Mouse (Mus musculus): ENCODE measurements around the gene Zbtb42. TPM values are rescaled to one million over a fixed set of nuclear protein-coding genes. Genes with fewer than 3 reads are reported as not detected.
A peak's percentile ranks its signal among the peaks of the same experiment; 100 is the strongest.

Zbtb42 gene
- polyA plus RNA-seq, 1 experiment from 2014 or later: 4.0 TPM

DNA sequence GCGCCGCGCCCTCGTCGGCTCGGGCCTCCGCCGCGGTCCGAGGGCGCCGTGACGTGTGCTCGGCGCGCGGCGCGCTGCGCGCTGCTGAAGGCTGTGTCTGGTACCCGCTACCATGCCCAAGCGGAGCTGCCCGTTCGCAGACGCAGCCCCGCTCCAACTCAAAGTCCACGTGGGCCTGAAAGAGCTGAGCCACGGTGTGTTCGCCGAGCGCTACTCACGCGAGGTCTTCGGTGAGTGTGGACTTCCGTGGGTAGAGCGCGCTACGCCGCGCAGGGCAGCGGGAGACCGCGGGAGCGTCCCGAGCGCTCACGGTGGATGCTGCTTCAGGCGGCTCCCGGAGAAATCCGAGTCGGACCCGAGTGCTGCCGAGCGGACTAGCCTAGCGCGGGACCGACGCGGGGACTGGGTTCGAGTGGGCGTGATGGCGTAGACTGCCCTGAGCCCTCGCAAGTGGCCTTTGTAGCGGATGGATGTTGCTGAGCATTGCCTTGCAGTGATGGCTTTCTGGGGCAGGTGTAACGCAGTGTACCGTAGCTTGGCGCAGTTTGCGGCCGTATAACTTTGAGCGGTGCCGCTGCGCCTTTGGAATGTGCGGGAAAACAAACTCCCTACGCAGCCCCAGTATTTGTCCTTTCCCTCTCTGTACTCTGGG, 33.6 kb upstream of the Zbtb42 start:
- Histone ChIP-seq H3K4me2 (peak overlapping the region; percentile 88), H3K9me3 (replicated peaks) (no peaks in the 10 kb centered on the region), H3K4me3 (replicated peaks) (peak overlapping the region; percentile 89), H3K27ac (peak overlapping the region; percentile 95), H3K27me3 (no peaks in the 10 kb centered on the region), H3K9ac (peak overlapping the region; percentile 81), H3K36me3 (peaks cover 32% of the 10 kb centered on the region), H3K4me1 (peaks cover 31% of the 10 kb centered on the region)
- peak; percentile 34 for ATAC-seq (replicated peaks; ENCODE audit: low FRiP score)
- WGBS: under 1% methylated on average over 75 of the region's 75 CpGs

DNA sequence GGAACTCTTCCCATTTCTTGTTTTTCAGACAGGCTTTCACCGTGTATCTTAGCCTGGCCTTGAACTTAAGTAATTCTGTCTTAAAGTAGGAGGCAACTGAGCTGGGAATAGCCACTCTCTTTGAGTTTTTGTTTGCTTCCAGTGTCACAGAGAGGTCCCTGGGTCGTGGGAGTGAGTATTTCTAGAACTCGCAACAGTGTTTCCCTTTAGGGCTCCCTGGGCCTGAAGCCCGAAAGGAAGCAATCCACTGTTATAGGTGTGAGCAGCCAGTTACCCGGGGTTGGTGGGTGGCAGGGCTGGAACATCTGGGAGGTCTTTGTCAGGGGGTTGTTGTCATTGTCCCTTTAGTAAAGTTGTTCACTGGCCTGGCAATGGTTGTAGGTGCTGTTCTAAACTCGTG, 32.5 kb upstream of the Zbtb42 start:
- H3K4me1 ChIP-seq: peaks cover 33% of the 10 kb centered on the region
- peaks cover 44% of the 10 kb centered on the region for H3K36me3 ChIP-seq
- no peak for ATAC-seq (replicated peaks; ENCODE audit: low FRiP score)
- peak overlapping the region; percentile 81 for H3K9ac ChIP-seq
- no peaks in the 10 kb centered on the region for H3K9me3 ChIP-seq (replicated peaks)
- 0 out of 2 replicates have a peak overlapping the region, but pooled peaks have one; percentile 95 for H3K27ac ChIP-seq
- 24% methylated on average over 6 of the region's 6 CpGs for WGBS
- H3K27me3 ChIP-seq: no peaks in the 10 kb centered on the region
- H3K4me2 ChIP-seq: peak overlapping the region; percentile 88
- H3K4me3 ChIP-seq (replicated peaks): peak overlapping the region; percentile 89

GRCm38 (mm10) chr12:112648081-112648480, 30.5 kb upstream of the Zbtb42 start:
- Histone ChIP-seq H3K4me3 (replicated peaks) (no peak overlapping the region), H3K27me3 (no peaks in the 10 kb centered on the region), H3K9ac (no peak overlapping the region), H3K4me1 (peaks cover 35% of the 10 kb centered on the region), H3K9me3 (replicated peaks) (no peaks in the 10 kb centered on the region), H3K36me3 (peaks cover 63% of the 10 kb centered on the region), H3K27ac (no peak overlapping the region), H3K4me2 (no peak overlapping the region)
- ATAC-seq (replicated peaks; ENCODE audit: low FRiP score): no peak
- 88% methylated on average over 5 of the region's 5 CpGs for WGBS

- H3K27me3 ChIP-seq: no peaks in the 10 kb centered on the region
- peaks cover 34% of the 10 kb centered on the region for H3K4me1 ChIP-seq
- H3K4me3 ChIP-seq (replicated peaks): no peak overlapping the region
- 81% methylated on average over 5 of the region's 5 CpGs for WGBS
- H3K9me3 ChIP-seq (replicated peaks): no peaks in the 10 kb centered on the region
- no peak for ATAC-seq (replicated peaks; ENCODE audit: low FRiP score)
- H3K27ac ChIP-seq: no peak overlapping the region
- H3K36me3 ChIP-seq: peaks cover 100% of the 10 kb centered on the region
- no peak overlapping the region for H3K4me2 ChIP-seq
- no peak overlapping the region for H3K9ac ChIP-seq
Observed at GRCm38 (mm10) chr12:112651778-112652439, 26.7 kb upstream of the Zbtb42 start.

DNA sequence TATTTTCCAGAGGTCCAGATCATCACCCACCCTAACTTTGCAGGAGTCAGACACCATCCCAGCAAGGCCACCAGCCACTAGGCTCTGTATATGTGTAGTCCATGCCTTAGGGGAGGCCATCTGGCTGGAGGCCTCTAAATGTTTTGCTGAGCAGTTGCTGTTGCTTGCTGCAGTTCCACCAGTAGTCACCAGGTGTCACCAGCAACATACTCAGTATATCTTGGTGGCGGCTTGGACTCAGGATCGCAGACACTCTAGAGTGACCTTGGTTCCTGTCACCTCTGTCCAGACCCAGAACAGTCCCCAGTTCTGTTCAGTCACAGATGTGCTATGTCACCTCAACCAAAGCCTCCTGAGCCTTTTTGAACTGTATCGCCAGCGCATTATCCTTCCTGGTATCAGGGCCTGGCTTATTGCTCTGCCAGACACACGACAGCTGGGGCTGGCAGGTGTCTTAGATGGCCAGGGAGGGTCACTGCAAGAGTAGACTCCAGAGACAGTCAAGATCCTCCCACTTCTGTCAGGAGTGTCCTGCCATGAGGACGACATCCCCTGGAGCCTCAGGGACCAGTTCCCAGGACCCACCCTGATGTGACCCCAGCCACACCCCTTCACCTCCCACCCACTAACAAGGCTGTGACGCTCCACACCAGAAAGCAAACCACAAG, 25.3 kb upstream of the Zbtb42 start:
- WGBS: 41% methylated on average over 7 of the region's 7 CpGs
- H3K4me2 ChIP-seq: no peak overlapping the region
- H3K4me3 ChIP-seq (replicated peaks): no peak overlapping the region
- H3K4me1 ChIP-seq: peaks cover 26% of the 10 kb centered on the region
- H3K36me3 ChIP-seq: peaks cover 100% of the 10 kb centered on the region
- no peaks in the 10 kb centered on the region for H3K27me3 ChIP-seq
- H3K27ac ChIP-seq: no peak overlapping the region
- no peaks in the 10 kb centered on the region for H3K9me3 ChIP-seq (replicated peaks)
- H3K9ac ChIP-seq: no peak overlapping the region
- ATAC-seq (replicated peaks; ENCODE audit: low FRiP score): peak; percentile 61

GRCm38 (mm10) chr12:112654076-112654475, 24.6 kb upstream of the Zbtb42 start:
- peak overlapping the region; percentile 25; the same call in 1 of the 2 replicates for H3K27ac ChIP-seq
- H3K4me3 ChIP-seq (replicated peaks): no peak overlapping the region
- H3K9me3 ChIP-seq (replicated peaks): no peaks in the 10 kb centered on the region
- WGBS: 82% methylated on average over 5 of the region's 5 CpGs
- ATAC-seq (replicated peaks; ENCODE audit: low FRiP score): 0 out of 2 replicates have a peak, but pooled peaks have one; percentile 5
- H3K9ac ChIP-seq: no peak overlapping the region; the same call in 1 of the 2 replicates
- H3K27me3 ChIP-seq: no peaks in the 10 kb centered on the region
- no peak overlapping the region for H3K4me2 ChIP-seq
- H3K4me1 ChIP-seq: peaks cover 26% of the 10 kb centered on the region
- H3K36me3 ChIP-seq: peaks cover 100% of the 10 kb centered on the region

DNA sequence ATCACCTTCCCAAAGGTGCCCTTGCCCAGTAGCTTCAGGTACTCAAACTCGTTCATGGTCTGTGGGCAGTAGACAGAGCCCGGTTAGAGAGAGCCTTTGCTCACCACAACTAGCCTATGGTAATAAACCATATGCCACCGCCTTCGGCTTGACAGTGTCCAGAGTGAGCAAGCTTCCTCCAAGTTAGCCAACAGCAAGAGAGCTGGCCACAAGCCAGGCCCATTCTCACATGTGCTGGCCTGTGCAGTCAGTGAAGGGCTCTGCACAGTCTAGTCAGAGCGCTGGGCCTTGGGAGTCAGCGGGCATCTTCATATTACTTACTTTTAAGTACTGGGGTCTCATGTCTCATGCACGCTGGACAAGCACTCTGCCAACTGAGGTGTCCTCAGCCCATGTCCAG, 20.0 kb upstream of the Zbtb42 start:
- WGBS: 88% methylated on average over 7 of the region's 7 CpGs
- peaks cover 57% of the 10 kb centered on the region for H3K4me1 ChIP-seq
- no peak for ATAC-seq (replicated peaks; ENCODE audit: low FRiP score)

GRCm38 (mm10) chr12:112659109-112659508, 19.5 kb upstream of the Zbtb42 start:
- Histone ChIP-seq H3K4me2 (no peak overlapping the region), H3K27me3 (no peaks in the 10 kb centered on the region), H3K9me3 (replicated peaks) (no peaks in the 10 kb centered on the region), H3K4me3 (replicated peaks) (no peak overlapping the region), H3K4me1 (peaks cover 57% of the 10 kb centered on the region), H3K9ac (no peak overlapping the region), H3K27ac (no peak overlapping the region), H3K36me3 (peaks cover 99% of the 10 kb centered on the region)
- ATAC-seq (replicated peaks; ENCODE audit: low FRiP score): no peak
- whole genome bisulfite sequencing: 82% methylated on average over 6 of the region's 6 CpGs

More for the DNA sequence above, 20.0 kb upstream of the Zbtb42 start:
- Histone ChIP-seq H3K4me2 (no peak overlapping the region), H3K36me3 (peaks cover 99% of the 10 kb centered on the region), H3K4me3 (replicated peaks) (no peak overlapping the region), H3K27me3 (no peaks in the 10 kb centered on the region), H3K9me3 (replicated peaks) (no peaks in the 10 kb centered on the region), H3K9ac (no peak overlapping the region), H3K27ac (no peak overlapping the region)

DNA sequence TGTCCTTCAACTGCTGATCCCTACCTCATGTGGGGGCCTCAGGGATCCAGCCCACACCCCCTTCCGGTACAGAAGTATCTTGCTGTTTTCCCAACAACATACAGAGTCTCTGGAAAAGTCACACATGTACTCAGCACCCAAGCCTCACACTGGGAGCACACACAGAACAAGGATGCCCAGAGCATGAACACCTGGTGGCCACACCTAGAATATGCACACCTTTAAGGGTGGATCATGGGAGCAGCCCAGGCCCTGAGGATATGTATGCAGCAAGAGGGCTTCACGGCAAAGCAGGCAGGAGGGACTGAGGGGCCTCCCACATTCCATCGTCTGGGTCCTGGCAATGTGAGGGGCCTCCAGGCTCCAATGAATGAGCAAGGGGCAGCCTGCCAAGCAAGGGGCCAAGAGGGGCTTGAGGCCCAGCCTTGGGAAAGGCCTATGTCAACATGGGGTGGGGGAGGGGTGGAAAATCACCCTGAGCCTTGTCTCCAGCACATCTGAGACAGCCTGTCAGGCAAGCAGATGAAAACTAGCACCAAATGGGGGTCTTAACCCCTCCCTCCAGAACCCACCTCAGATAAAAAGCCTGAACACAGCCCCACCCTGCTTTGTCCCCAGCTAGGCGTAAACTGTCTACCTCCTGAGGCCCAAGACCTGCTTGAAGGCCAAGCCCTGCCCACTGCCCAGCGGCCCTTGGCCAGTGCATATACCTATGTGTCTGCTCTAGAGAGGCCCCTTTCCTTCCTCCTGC, 17.9 kb upstream of the Zbtb42 start:
- no peaks in the 10 kb centered on the region for H3K27me3 ChIP-seq
- H3K27ac ChIP-seq: peak overlapping the region; percentile 90
- WGBS: 23% methylated on average over 5 of the region's 5 CpGs
- peak; percentile 80 for ATAC-seq (replicated peaks; ENCODE audit: low FRiP score)
- no peaks in the 10 kb centered on the region for H3K9me3 ChIP-seq (replicated peaks)
- peaks cover 61% of the 10 kb centered on the region for H3K4me1 ChIP-seq
- H3K4me3 ChIP-seq (replicated peaks): no peak overlapping the region
- peak overlapping the region; percentile 37 for H3K4me2 ChIP-seq
- peaks cover 95% of the 10 kb centered on the region for H3K36me3 ChIP-seq
- peak overlapping the region; percentile 31; the same call in 1 of the 2 replicates for H3K9ac ChIP-seq

DNA sequence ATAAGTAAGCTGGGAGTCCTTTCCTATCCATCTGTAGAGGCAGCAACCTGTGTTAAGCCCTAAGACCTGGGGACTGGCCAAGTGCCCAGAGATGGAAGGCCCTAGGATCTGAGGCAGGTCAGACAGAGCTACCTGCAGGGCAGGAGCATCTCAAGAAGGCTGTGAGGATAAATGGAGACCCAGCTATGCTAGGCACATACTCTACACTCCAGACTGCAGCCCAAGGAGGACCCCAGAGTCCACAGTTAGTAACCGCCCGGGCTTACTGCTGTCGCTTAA, 17.4 kb upstream of the Zbtb42 start:
- ATAC-seq (replicated peaks; ENCODE audit: low FRiP score): no peak
- peak overlapping the region; percentile 90 for H3K27ac ChIP-seq
- peak overlapping the region; percentile 37 for H3K4me2 ChIP-seq
- no peak overlapping the region for H3K4me3 ChIP-seq (replicated peaks)
- peaks cover 66% of the 10 kb centered on the region for H3K4me1 ChIP-seq
- H3K9me3 ChIP-seq (replicated peaks): no peaks in the 10 kb centered on the region
- H3K36me3 ChIP-seq: peaks cover 95% of the 10 kb centered on the region
- H3K27me3 ChIP-seq: no peaks in the 10 kb centered on the region
- peak overlapping the region; percentile 29; the same call in 1 of the 2 replicates for H3K9ac ChIP-seq
- 62% methylated on average over 3 of the region's 3 CpGs for whole genome bisulfite sequencing

DNA sequence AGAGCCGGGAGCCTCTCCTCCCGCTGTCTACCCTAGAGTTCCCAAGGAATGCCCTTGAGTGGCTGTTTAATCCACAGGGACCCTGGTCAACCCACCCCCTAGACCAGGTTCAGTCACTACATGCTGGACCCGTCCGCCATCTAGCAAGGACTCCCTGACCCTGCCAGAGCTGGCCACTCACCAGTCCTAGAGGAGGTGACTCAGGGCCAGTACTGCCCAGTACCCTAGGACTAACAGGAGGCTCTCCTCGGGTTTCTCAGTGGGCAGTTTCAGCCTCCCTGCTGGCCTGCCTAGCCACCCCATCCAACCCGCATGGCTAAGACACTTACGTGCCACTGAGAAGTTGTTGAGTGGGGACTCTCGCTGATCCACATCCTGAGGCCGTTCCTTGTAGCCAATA, 16.8 kb upstream of the Zbtb42 start:
- ATAC-seq (replicated peaks; ENCODE audit: low FRiP score): no peak
- Histone ChIP-seq H3K27me3 (no peaks in the 10 kb centered on the region), H3K9ac (peak overlapping the region; percentile 29; the same call in 1 of the 2 replicates), H3K36me3 (peaks cover 95% of the 10 kb centered on the region), H3K27ac (peak overlapping the region; percentile 90), H3K4me3 (replicated peaks) (no peak overlapping the region), H3K9me3 (replicated peaks) (no peaks in the 10 kb centered on the region), H3K4me1 (peaks cover 72% of the 10 kb centered on the region), H3K4me2 (no peak overlapping the region)
- 53% methylated on average over 9 of the region's 9 CpGs for WGBS
